Comparison of ENCODE assay signal across 26 mouse cellular contexts in the genomic region with DNA sequence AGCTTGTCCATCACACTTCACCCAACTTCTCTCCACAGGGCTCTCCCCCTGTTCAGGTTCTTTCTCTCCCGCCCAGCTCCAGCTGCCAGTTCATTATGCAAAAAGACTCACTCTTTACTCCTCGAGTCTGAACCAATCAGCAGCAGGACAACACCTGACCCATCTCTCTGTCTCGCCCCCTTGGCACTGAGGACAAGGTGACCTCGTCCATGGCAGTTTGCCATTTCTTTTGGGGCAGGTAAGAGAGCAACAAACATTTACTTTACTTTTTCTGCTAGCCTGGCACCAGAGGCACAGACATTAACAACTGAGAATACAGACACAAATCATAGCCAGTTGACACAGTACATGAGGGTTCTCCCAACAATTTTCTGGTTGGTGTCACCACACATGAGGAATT. TPM values are rescaled to one million over a fixed set of nuclear protein-coding genes. Genes with fewer than 3 reads are reported as not detected.
DNase-seq lines count a peak whose midpoint lies in the region; ATAC-seq and TF ChIP-seq lines count a peak whose summit lies in the region.
"Had no signal": no experiment of that assay in that cellular context is flagged by ENCODE, and none has a peak within 500 bp of the region (broad histone marks: within the 10 kb centered on the region; RNA-seq: fewer than 3 reads in every experiment).

No protein-coding gene starts in this region.

- no peak overlapping the region for H3K4me3 ChIP-seq in kidney, adult 2 months (ENCODE audit: insufficient read depth, low read depth, low read length)
- H3K4me3 ChIP-seq in kidney, embryonic 16.5 days (ENCODE audit: low read length): no peak overlapping the region
- no peak overlapping the region for H3K4me3 ChIP-seq in liver, adult 2 months (ENCODE audit: insufficient read depth, low read depth, low read length)
- no peak overlapping the region for H3K4me3 ChIP-seq in liver, embryonic 11.5 days (ENCODE audit: low read depth, low read length)
- H3K4me3 ChIP-seq: forebrain, embryonic 10.5 days; forebrain, embryonic 13.5 days; heart, adult 2 months; heart, embryonic 10.5 days; heart, embryonic 13.5 days; hindbrain, embryonic 12.5 days; hindbrain, embryonic 15.5 days had no signal

- no peaks in the 10 kb centered on the region for H3K27me3 ChIP-seq in kidney, adult 2 months (replicated peaks; ENCODE audit: control insufficient read depth, insufficient read depth, low read length)
- no peaks in the 10 kb centered on the region for H3K27me3 ChIP-seq in kidney, embryonic 16.5 days (ENCODE audit: insufficient read depth, low read length)
- H3K27me3 ChIP-seq in liver, adult 2 months (ENCODE audit: control insufficient read depth, insufficient read depth, low read length): no peaks in the 10 kb centered on the region
- no peaks in the 10 kb centered on the region for H3K27me3 ChIP-seq in liver, embryonic 11.5 days (replicated peaks; ENCODE audit: control insufficient read depth, insufficient read depth, low read length)
- H3K27me3 ChIP-seq: CH12.LX; forebrain, embryonic 13.5 days; heart, embryonic 13.5 days; hindbrain, embryonic 12.5 days; hindbrain, embryonic 15.5 days; Patski had no signal

- no peak for ATAC-seq in kidney, embryonic 16.5 days (ENCODE audit: low FRiP score, low TSS enrichment)
- ATAC-seq in liver, embryonic 11.5 days (replicated peaks; ENCODE audit: low FRiP score): no peak
- ATAC-seq: forebrain, embryonic 13.5 days; forebrain, embryonic 16.5 days; Patski had no signal

- WGBS in kidney, adult 2 months: 54% methylated on average over 4 of the region's 4 CpGs
- 77% methylated on average over 4 of the region's 4 CpGs for WGBS in kidney, embryonic 16.5 days
- 36% methylated on average over 4 of the region's 4 CpGs for WGBS in liver, adult 2 months
- 75% methylated on average over 4 of the region's 4 CpGs for WGBS in liver, embryonic 11.5 days

- DNase-seq in gastrocnemius, postnatal 14 days: peak; percentile 4
- no peak for DNase-seq in gastrocnemius, postnatal 4 days (ENCODE audit: low spot score in 2 of 2)
- DNase-seq in kidney, adult 2 months: peak; percentile 19
- peak; percentile 48 for DNase-seq in liver, adult 2 months (ENCODE audit: extremely low read depth, low read depth, low spot score)
- no peak for DNase-seq in liver, embryonic 11.5 days (ENCODE audit: low spot score)
- peak; percentile 20 for DNase-seq in adipocyte (ENCODE audit: low spot score)
- DNase-seq: adrenal gland, adult 2 months; adrenal gland, postnatal 14 days; B cell, adult 2 months; cerebellum, adult 11 months; cerebellum, adult 8-10 months; cerebellum, postnatal 14 days; gastrocnemius, postnatal 10 days; heart, adult 2 months; heart, postnatal 14 days had no signal

- H3K4me1 ChIP-seq in kidney, adult 2 months (ENCODE audit: control insufficient read depth, insufficient read depth, low read length): no peaks in the 10 kb centered on the region
- no peaks in the 10 kb centered on the region for H3K4me1 ChIP-seq in kidney, embryonic 16.5 days (ENCODE audit: insufficient read depth, low read length)
- no peaks in the 10 kb centered on the region for H3K4me1 ChIP-seq in liver, adult 2 months (ENCODE audit: control insufficient read depth, insufficient read depth, low read length)
- H3K4me1 ChIP-seq in liver, embryonic 11.5 days (replicated peaks; ENCODE audit: control insufficient read depth, insufficient read depth, low read length): no peaks in the 10 kb centered on the region
- H3K4me1 ChIP-seq: forebrain, embryonic 10.5 days; forebrain, embryonic 13.5 days; heart, embryonic 10.5 days; heart, embryonic 13.5 days; hindbrain, embryonic 15.5 days had no signal

- H3K9me3 ChIP-seq in kidney, embryonic 16.5 days (ENCODE audit: low read length): no peaks in the 10 kb centered on the region
- H3K9me3 ChIP-seq in liver, embryonic 11.5 days (ENCODE audit: control insufficient read depth, low read length): no peaks in the 10 kb centered on the region
- H3K9me3 ChIP-seq: forebrain, embryonic 10.5 days; forebrain, embryonic 13.5 days; G1E; heart, embryonic 10.5 days; heart, embryonic 13.5 days; hindbrain, embryonic 12.5 days; hindbrain, embryonic 15.5 days had no signal

- no peak for TF ChIP-seq POLR2A in kidney, adult 2 months (IDR thresholded peaks at IDR 0.05; ENCODE audit: low read depth, low read length)
- no peak for TF ChIP-seq POLR2A in liver, adult 2 months (IDR thresholded peaks at IDR 0.05; ENCODE audit: extremely low read depth, insufficient read depth, low read length)

- H3K79me2 ChIP-seq in liver, adult 2 months (ENCODE audit: control insufficient read depth, insufficient read depth, low read length): no peaks in the 10 kb centered on the region

- H3K4me2 ChIP-seq in kidney, embryonic 16.5 days (replicated peaks; ENCODE audit: low read depth, low read length): no peak overlapping the region
- H3K4me2 ChIP-seq in liver, embryonic 11.5 days: no peak overlapping the region
- H3K4me2 ChIP-seq: forebrain, embryonic 13.5 days; heart, embryonic 13.5 days; hindbrain, embryonic 12.5 days; hindbrain, embryonic 15.5 days had no signal

- no peaks in the 10 kb centered on the region for H3K36me3 ChIP-seq in kidney, adult 2 months (ENCODE audit: control insufficient read depth, insufficient read depth, low read length)
- H3K36me3 ChIP-seq in kidney, embryonic 16.5 days (ENCODE audit: insufficient read depth, low read length): no peaks in the 10 kb centered on the region
- peaks cover 4% of the 10 kb centered on the region for H3K36me3 ChIP-seq in liver, adult 2 months (ENCODE audit: control insufficient read depth, insufficient read depth, low read length)
- peaks cover 5% of the 10 kb centered on the region; the same call in 1 of the 2 replicates for H3K36me3 ChIP-seq in liver, embryonic 11.5 days (ENCODE audit: control insufficient read depth, insufficient read depth, low read length)
- H3K36me3 ChIP-seq: hindbrain, embryonic 12.5 days had no signal

- TF ChIP-seq CTCF in kidney, adult 2 months (conservative IDR thresholded peaks at IDR 0.05; ENCODE audit: insufficient read depth, insufficient read length, low read depth, low read length): no peak
- no peak for TF ChIP-seq CTCF in liver, adult 2 months (IDR thresholded peaks at IDR 0.05; ENCODE audit: low read depth, low read length)

- intact Hi-C loops in gastrocnemius, postnatal 14 days (cut with DNase I; ENCODE audit: low total_unique reads): no loop called here

- no peak overlapping the region for H3K27ac ChIP-seq in kidney, adult 2 months (ENCODE audit: insufficient read depth, low read depth, low read length)
- no peak overlapping the region for H3K27ac ChIP-seq in kidney, embryonic 16.5 days (ENCODE audit: low read length)
- no peak overlapping the region for H3K27ac ChIP-seq in liver, adult 2 months (replicated peaks; ENCODE audit: insufficient read depth, low read depth, low read length)
- H3K27ac ChIP-seq in liver, embryonic 11.5 days (ENCODE audit: low read depth, low read length): no peak overlapping the region
- H3K27ac ChIP-seq: forebrain, embryonic 10.5 days; forebrain, embryonic 13.5 days; heart, adult 2 months; heart, embryonic 10.5 days; heart, embryonic 13.5 days; hindbrain, embryonic 12.5 days; hindbrain, embryonic 15.5 days had no signal

- H3K9ac ChIP-seq in kidney, embryonic 16.5 days (replicated peaks; ENCODE audit: low read length): no peak overlapping the region
- no peak overlapping the region for H3K9ac ChIP-seq in liver, adult 2 months (ENCODE audit: low read depth, low read length)
- no peak overlapping the region for H3K9ac ChIP-seq in liver, embryonic 11.5 days (ENCODE audit: low read depth, low read length)
- H3K9ac ChIP-seq: forebrain, embryonic 13.5 days; heart, embryonic 13.5 days; hindbrain, embryonic 12.5 days; hindbrain, embryonic 15.5 days had no signal

RNA-seq across cellular contexts. Expression of a gene that starts 8.8 kb away (rescaled TPM):
- total RNA-seq in gastrocnemius, postnatal 14 days (2021): 10 to 100 TPM; 42.1 to 59.8 TPM
- 10 to 100 TPM; 50.7 to 58.1 TPM for total RNA-seq in gastrocnemius, postnatal 4 days (2021)
- polyA plus RNA-seq in kidney, adult 2 months (2012; rRNA removed): 2.6 and 3.5 TPM in 2 replicates
- polyA plus RNA-seq in kidney, embryonic 16.5 days (2015; fragmentation: Nextera tagmentation; extraction: Ambion mirVana): 18.1 and 20.7 TPM in 2 replicates
- total RNA-seq in liver, adult 2 months (2014; rRNA removed): 6.4 and 8.3 TPM in 2 replicates
- 1.8 and 1.9 TPM in 2 replicates for polyA plus RNA-seq in liver, adult 2 months (2012; rRNA removed)
- polyA plus RNA-seq in liver, embryonic 11.5 days (2014; fragmentation: Nextera tagmentation; extraction: Ambion mirVana): 25.7 and 29.1 TPM in 2 replicates

Comparison
In these comparisons a context has a peak if more than half of its experiments do, and no peak if none do; other contexts are left out.
1. DNase-seq: peak in gastrocnemius, postnatal 14 days (single experiment), kidney, adult 2 months (single experiment), liver, adult 2 months (single experiment) and adipocyte (single experiment); none in gastrocnemius, postnatal 4 days (0 of 2) and liver, embryonic 11.5 days (single experiment).